Mouse (Mus musculus) CH12.LX (cell line): ENCODE results near the gene Csf1.

ENCODE experiments used
- E2F4 ChIP-seq: IDR thresholded peaks from 2 replicates; pipeline ENCODE4 v1.6.1; 2011; ENCODE audit warnings: low read depth, low read length, improper control_type of control experiment; ENCODE audit not compliant: insufficient replicate concordance
- HCFC1 ChIP-seq: IDR thresholded peaks from 2 replicates; pipeline ENCODE4 v1.6.1; 2012; ENCODE audit warnings: low read depth, mild to moderate bottlenecking, inconsistent platforms, low read length, improper control_type of control experiment
- MAX ChIP-seq: IDR thresholded peaks from 2 replicates; pipeline ENCODE4 v1.6.1; 2011; ENCODE audit warnings: low read length, improper control_type of control experiment
- NRF1 ChIP-seq: IDR thresholded peaks from 2 replicates; pipeline ENCODE4 v1.6.1; 2014; ENCODE audit warnings: low read depth, mild to moderate bottlenecking, inconsistent platforms, low read length, improper control_type of control experiment, moderate library complexity
- POLR2A ChIP-seq: IDR thresholded peaks from 2 replicates; pipeline ENCODE4 v1.6.1; 2011; ENCODE audit warnings: low read depth, mild to moderate bottlenecking, improper control_type of control experiment, low read length
- TBP ChIP-seq: conservative IDR thresholded peaks from 2 replicates; pipeline ENCODE4 v1.6.1; 2011; ENCODE audit warnings: low read depth, low read length, improper control_type of control experiment
- ZKSCAN1 ChIP-seq: IDR thresholded peaks from 2 replicates; pipeline ENCODE4 v1.6.1; 2012; ENCODE audit warnings: low read depth, inconsistent platforms, low read length, improper control_type of control experiment, borderline replicate concordance

- TF ChIP-seq NRF1 (no peak), HCFC1 (no peak), ZKSCAN1 (no peak), MAX (no peak), TBP (no peak), POLR2A (no peak), E2F4 (no peak)
Observed at GRCm38 (mm10) chr3:107768104-107768989, 8.1 kb upstream of the Csf1 start.
